Mouse (Mus musculus): ENCODE results near the gene Gxylt2. TPM values are rescaled to one million over a fixed set of nuclear protein-coding genes. Genes with fewer than 3 reads are reported as not detected.

Gene Gxylt2
- polyA plus RNA-seq, 1 experiment = 8.5 TPM

DNA sequence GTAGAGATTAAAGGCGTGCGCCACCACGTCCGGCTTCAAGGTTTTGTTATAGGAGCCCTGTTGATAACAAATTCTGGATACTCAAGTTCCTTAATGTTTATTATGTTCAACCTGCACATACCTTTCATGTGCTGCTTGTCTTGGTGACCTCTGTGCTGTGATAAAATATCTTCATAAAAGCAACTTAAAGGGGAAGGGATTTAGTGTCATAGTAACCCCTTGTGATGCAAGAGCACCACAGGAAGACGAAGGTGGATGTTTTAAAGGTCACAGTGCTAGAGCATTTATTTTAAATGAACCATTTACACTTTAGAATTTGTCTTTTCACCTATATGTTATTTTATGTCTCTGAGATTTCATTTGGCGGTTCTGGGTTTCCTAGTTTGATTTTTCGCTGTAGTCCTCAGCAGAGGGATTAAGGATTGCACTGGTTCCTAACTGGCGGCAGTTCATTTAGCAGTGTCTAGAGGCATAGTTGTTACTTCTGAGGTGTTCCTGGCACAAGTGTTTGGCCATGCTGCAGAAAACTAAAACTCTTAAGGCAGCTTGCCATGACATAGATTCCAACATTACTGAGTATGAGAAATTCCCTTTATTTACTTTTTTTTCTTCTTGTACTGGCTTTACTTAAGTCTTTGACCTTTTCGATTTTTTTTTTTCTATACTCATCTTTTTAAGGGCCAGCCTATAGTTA is 144.3 kb downstream of the Gxylt2 start:
- DNase-seq (ENCODE audit: low spot score) = no peak

DNA sequence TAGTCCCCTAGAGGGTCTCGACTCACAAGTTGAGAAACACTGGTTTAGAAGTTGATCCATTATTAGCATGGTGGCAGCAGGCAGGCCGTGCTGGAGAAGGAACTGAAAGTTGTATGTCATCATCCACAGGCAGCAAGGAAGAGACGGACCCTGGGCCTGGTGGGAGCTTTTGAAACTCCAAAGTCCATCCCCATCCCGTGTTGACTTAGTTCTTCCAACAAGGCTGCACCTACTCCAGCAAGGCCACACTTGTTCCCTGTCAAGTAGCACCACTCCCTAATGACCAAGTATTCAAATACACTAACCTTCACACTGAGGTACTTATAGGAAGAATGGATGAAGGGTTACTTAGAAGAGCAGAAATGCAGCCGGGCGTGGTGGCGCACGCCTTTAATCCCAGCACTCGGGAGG is 146.1 kb downstream of the Gxylt2 start:
- DNase-seq (ENCODE audit: low spot score) = no peak

DNA sequence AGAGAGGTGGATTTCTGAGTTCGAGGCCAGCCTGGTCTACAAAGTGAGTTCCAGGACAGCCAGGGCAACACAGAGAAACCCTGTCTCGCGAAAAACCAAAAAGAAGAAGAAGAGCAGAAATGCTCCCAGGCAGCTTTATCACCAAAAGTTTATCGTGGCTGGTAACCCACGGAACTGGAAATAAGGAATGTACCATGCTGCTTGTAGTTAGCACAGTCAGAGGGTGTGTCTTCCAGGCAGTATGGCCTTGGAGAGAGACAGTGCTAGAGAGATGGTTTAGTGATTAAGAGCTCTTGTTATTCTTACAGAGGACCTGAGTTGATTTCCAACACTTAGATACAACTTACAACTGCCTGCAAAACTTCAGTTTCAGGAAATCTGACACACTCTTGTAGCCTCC is 146.5 kb downstream of the Gxylt2 start:
- DNase-seq (ENCODE audit: low spot score) = no peak

Other genes with a start within 250 kb of the Gxylt2 start
- 5.5 and 6.9 TPM in 2 replicates for gene Shq1, start 33.6 kb upstream of the Gxylt2 start, polyA plus RNA-seq (2012; rRNA removed)
- 36.9 and 37.3 TPM in 2 replicates for gene Ppp4r2, start 128.9 kb downstream of the Gxylt2 start, polyA plus RNA-seq (2012; rRNA removed)